Mouse (Mus musculus) heart, embryonic 16.5 days (tissue): ENCODE data around the gene Fbxo24. TPM values are rescaled to one million over a fixed set of nuclear protein-coding genes. Genes with fewer than 3 reads are reported as not detected.

Source experiments
- ATAC-seq: fragments of 200-750 bp; cut with Nextera tagmentation; replicated peaks from 2 replicates; pipeline ENCODE4 v1.8.0; 2017; ENCODE audit warnings: moderate number of reproducible peaks; ENCODE audit not compliant: insufficient read depth, low FRiP score; ENCODE audit errors: extremely low read depth
- H3K27ac ChIP-seq: fragments of 300-500 bp; sonication (generic); 2 replicates; pipeline ENCODE4 v1.5.1; 2014; ENCODE audit warnings: mild to moderate bottlenecking, low read length, control low read depth, moderate library complexity
- H3K27me3 ChIP-seq: fragments of 300-500 bp; sonication (generic); 2 replicates; pipeline ENCODE4 v1.6.1; 2014; ENCODE audit warnings: low read length, mixed read lengths; ENCODE audit not compliant: control insufficient read depth, insufficient read depth
- H3K36me3 ChIP-seq: fragments of 300-500 bp; sonication (generic); 2 replicates; pipeline ENCODE4 v1.6.1; 2014; ENCODE audit not compliant: control insufficient read depth, insufficient read depth
- H3K4me1 ChIP-seq: fragments of 300-500 bp; sonication (generic); 2 replicates; pipeline ENCODE4 v1.6.1; 2014; ENCODE audit warnings: low read length, mixed read lengths; ENCODE audit not compliant: control insufficient read depth, insufficient read depth
- H3K4me2 ChIP-seq: fragments of 300-500 bp; sonication (generic); 2 replicates; pipeline ENCODE4 v1.6.1; 2014; ENCODE audit warnings: low read depth, mild to moderate bottlenecking, control low read depth, low read length
- H3K4me3 ChIP-seq: fragments of 300-500 bp; sonication (generic); 2 replicates; pipeline ENCODE4 v1.5.1; 2014; ENCODE audit warnings: mild to moderate bottlenecking, control low read depth, low read length
- H3K9ac ChIP-seq: fragments of 300-500 bp; sonication (generic); 2 replicates; pipeline ENCODE4 v1.6.1; 2014; ENCODE audit warnings: low read length, control low read depth
- H3K9me3 ChIP-seq: fragments of 300-500 bp; sonication (generic); replicated peaks from 2 replicates; pipeline ENCODE4 v1.6.1; 2016; ENCODE audit warnings: low read length; ENCODE audit not compliant: control insufficient read depth
- WGBS: fragments of 180-500 bp; shearing (Covaris S2); extraction: QIAGEN DNeasy Blood & Tissue Kit; methylation state at CpG from one replicate; pipeline ENCODE4 v1.1.7; 2014; 5-methylcytosine and 5-hydroxymethylcytosine counted together
- polyA plus RNA-seq: library from polyadenylated mRNA; unstranded; fragments of >200 nt; fragmentation: Nextera tagmentation; extraction: Ambion mirVana; gene quantifications from 2 replicates; pipeline ENCODE4 v1.2.1, GENCODE M21; 2015

The Fbxo24 gene
- polyA plus RNA-seq, 1 experiment from 2014 or later = 0.12 TPM

DNA sequence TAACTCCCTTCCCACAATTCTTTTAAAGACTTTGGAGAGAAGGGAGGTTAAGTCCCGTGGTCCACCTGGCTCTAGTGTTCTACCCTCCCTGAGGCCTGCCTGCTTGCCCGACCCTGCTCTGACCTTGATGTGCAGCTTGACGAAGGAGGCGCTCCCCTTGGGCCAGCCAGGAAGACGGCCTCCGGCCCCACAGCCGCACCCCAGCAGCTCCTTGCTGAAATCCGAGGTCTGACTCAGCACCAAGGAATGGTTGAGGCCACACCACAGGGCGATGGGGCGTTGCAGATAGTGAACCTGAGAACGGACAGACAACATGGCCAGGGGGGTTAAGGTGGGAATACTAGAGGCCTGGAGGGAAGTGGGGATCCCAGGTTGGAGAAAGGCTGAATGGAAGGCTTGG is 15.3 kb downstream of the Fbxo24 start, which contains the start of gene Pcolce:
Gene Pcolce, minus strand, starts transcription at position 235 of the 400 bp plus-strand sequence.
- Histone ChIP-seq H3K36me3 (no peaks in the 10 kb centered on the region), H3K9me3 (no peaks in the 10 kb centered on the region), H3K9ac (0 out of 2 replicates have a peak within 1 kb of the TSS, but pooled peaks have one; percentile 47), H3K4me2 (no peak within 1 kb of the TSS), H3K27me3 (no peaks in the 10 kb centered on the region), H3K27ac (peak within 1 kb of the TSS; percentile 26; the same call in 1 of the 2 replicates), H3K4me1 (peaks cover 24% of the 10 kb centered on the region), H3K4me3 (no peak within 1 kb of the TSS)
- WGBS = 27% methylated on average over 11 of the region's 11 CpGs
- no peak for ATAC-seq

GRCm38 (mm10) chr5:137613076-137613475 is 15.7 kb downstream of the Fbxo24 start:
- ATAC-seq = no peak
- Histone ChIP-seq H3K4me1 (peaks cover 28% of the 10 kb centered on the region), H3K9ac (no peak overlapping the region)

DNA sequence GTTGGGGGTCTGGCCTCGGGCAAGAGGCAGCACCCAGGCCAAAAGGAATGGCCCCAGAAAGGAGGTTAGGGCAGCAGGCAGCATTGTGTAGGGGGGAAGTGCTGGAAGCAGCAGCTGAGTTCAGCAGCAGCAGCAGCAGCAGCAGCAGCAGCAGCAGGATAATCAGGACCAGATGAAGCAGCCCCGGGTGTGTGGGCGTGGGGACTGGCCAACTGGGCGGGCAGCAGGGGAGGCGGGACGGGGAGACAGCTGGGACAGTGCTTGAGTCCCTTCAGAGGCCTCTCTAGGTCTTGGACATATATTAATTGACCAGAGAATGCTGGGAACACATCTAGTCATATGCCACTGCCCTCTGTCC is 17.6 kb downstream of the Fbxo24 start:
- Histone ChIP-seq H3K4me2 (peak overlapping the region; percentile 63), H3K27me3 (no peaks in the 10 kb centered on the region), H3K9ac (peak overlapping the region; percentile 72), H3K36me3 (peaks cover 5% of the 10 kb centered on the region), H3K27ac (peak overlapping the region; percentile 94), H3K9me3 (no peaks in the 10 kb centered on the region), H3K4me3 (peak overlapping the region; percentile 36), H3K4me1 (peaks cover 30% of the 10 kb centered on the region)
- WGBS = 3% methylated on average over 6 of the region's 6 CpGs
- peak; percentile 54 for ATAC-seq

More at GRCm38 (mm10) chr5:137613076-137613475, 15.7 kb downstream of the Fbxo24 start:
- Histone ChIP-seq H3K4me3 (no peak overlapping the region), H3K9me3 (no peaks in the 10 kb centered on the region), H3K4me2 (no peak overlapping the region), H3K27ac (no peak overlapping the region; the same call in 1 of the 2 replicates), H3K36me3 (no peaks in the 10 kb centered on the region), H3K27me3 (no peaks in the 10 kb centered on the region)
- WGBS = 78% methylated on average over 5 of the region's 5 CpGs

- H3K4me2 ChIP-seq = peak overlapping the region; percentile 63
- no peaks in the 10 kb centered on the region for H3K27me3 ChIP-seq
- 7% methylated on average over 12 of the region's 12 CpGs for WGBS
- H3K9me3 ChIP-seq = no peaks in the 10 kb centered on the region
- H3K9ac ChIP-seq = peak overlapping the region; percentile 72
- peak overlapping the region; percentile 36 for H3K4me3 ChIP-seq
- ATAC-seq = peak; percentile 73
- peaks cover 30% of the 10 kb centered on the region for H3K4me1 ChIP-seq
- H3K27ac ChIP-seq = peak overlapping the region; percentile 94
- peaks cover 8% of the 10 kb centered on the region for H3K36me3 ChIP-seq
Measured at GRCm38 (mm10) chr5:137610548-137611244, 18.1 kb downstream of the Fbxo24 start.

DNA sequence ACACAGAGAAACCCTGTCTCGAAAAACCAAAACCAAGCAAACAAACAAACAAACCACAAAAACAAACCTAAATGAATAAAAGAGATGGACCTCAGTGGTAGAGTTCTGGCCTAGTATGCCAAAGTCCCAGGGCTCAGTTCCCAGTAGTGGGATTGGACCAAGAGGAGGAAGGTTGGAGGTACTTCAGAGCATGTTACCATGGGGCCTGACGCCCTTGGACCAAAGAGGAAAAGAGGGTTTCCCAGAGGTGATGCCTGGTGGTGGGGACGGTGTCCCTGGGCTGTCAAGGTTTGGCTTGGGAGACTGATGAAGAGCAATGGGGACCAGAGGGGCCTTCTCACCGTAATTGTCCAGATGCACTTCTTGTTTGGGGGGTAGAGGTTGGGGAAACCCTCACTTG is 18.7 kb downstream of the Fbxo24 start:
- H3K27me3 ChIP-seq = no peaks in the 10 kb centered on the region
- 48% methylated on average over 4 of the region's 4 CpGs for WGBS
- H3K36me3 ChIP-seq = peaks cover 8% of the 10 kb centered on the region
- peak overlapping the region; percentile 63 for H3K4me2 ChIP-seq
- H3K4me1 ChIP-seq = peaks cover 30% of the 10 kb centered on the region
- ATAC-seq = no peak
- H3K27ac ChIP-seq = peak overlapping the region; percentile 94
- H3K4me3 ChIP-seq = peak overlapping the region; percentile 36
- H3K9ac ChIP-seq = peak overlapping the region; percentile 72; the same call in 1 of the 2 replicates
- H3K9me3 ChIP-seq = no peaks in the 10 kb centered on the region

- H3K27ac ChIP-seq = no peak overlapping the region
- H3K36me3 ChIP-seq = peaks cover 8% of the 10 kb centered on the region
- no peaks in the 10 kb centered on the region for H3K9me3 ChIP-seq
- H3K4me3 ChIP-seq = no peak overlapping the region
- WGBS = 66% methylated on average over 3 of the region's 3 CpGs
- no peak for ATAC-seq
- no peak overlapping the region; the same call in 1 of the 2 replicates for H3K4me2 ChIP-seq
- no peak overlapping the region for H3K9ac ChIP-seq
- H3K27me3 ChIP-seq = no peaks in the 10 kb centered on the region
- peaks cover 30% of the 10 kb centered on the region for H3K4me1 ChIP-seq
Measured at GRCm38 (mm10) chr5:137609292-137609691, 19.5 kb downstream of the Fbxo24 start.

DNA sequence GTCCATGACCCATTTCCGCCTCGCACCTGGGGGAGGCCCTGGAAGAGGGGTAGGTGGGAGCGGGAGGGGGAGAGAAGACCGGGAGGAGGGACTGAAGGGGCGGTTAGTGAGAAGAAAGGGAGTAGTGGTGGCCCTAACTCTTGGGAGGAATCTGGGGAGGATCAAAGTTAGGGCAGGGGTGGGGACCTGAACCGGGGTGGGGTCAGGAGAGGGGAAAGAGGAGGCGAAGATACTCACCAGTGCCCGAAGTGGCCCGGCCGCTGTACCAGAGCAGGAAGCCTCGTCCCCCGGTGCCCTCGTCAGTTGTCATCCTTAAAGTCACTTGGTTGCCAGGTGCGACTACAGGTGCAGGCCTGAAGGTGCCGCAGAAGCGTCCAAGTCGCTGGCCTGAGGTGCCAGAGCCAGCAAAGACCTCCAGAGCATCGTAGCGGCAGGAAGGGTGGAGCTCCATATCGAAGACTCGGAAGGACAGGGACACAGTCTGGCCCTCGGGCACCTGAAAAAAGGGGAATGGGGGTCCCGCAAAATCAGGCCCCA is 20.1 kb downstream of the Fbxo24 start:
- peaks cover 30% of the 10 kb centered on the region for H3K4me1 ChIP-seq
- H3K9me3 ChIP-seq = no peaks in the 10 kb centered on the region
- WGBS = 33% methylated on average over 22 of the region's 23 CpGs
- peak overlapping the region; percentile 60; the same call in 1 of the 2 replicates for H3K9ac ChIP-seq
- no peak overlapping the region for H3K4me3 ChIP-seq
- H3K36me3 ChIP-seq = peaks cover 9% of the 10 kb centered on the region
- H3K27me3 ChIP-seq = no peaks in the 10 kb centered on the region
- peak overlapping the region; percentile 37 for H3K4me2 ChIP-seq
- H3K27ac ChIP-seq = no peak overlapping the region
- ATAC-seq = no peak

- Histone ChIP-seq H3K4me3 (no peak overlapping the region), H3K27ac (no peak overlapping the region), H3K4me2 (peak overlapping the region; percentile 37), H3K27me3 (no peaks in the 10 kb centered on the region), H3K9ac (peak overlapping the region; percentile 60; the same call in 1 of the 2 replicates), H3K9me3 (no peaks in the 10 kb centered on the region), H3K4me1 (peaks cover 33% of the 10 kb centered on the region), H3K36me3 (peaks cover 13% of the 10 kb centered on the region)
- 36% methylated on average over 26 of the region's 26 CpGs for WGBS
- ATAC-seq = no peak
Measured at GRCm38 (mm10) chr5:137607860-137608653, 20.7 kb downstream of the Fbxo24 start.
